Mouse (Mus musculus) hindbrain, embryonic 11.5 days (tissue): ENCODE results near the gene Aldh16a1. TPM values are rescaled to one million over a fixed set of nuclear protein-coding genes. Genes with fewer than 3 reads are reported as not detected.
A peak's percentile ranks its signal among the peaks of the same experiment; 100 is the strongest.

Source experiments
- ATAC-seq: fragments of 200-750 bp; cut with Nextera tagmentation; 2 replicates; pipeline ENCODE4 v1.8.0; 2017; ENCODE audit warnings: mild to moderate bottlenecking, moderate TSS enrichment, moderate library complexity; ENCODE audit not compliant: low FRiP score
- DNase-seq: peaks from one replicate; pipeline ENCODE4 v3.0.0-alpha.2; 2015; ENCODE audit warnings: low spot score
- H3K27ac ChIP-seq: fragments of 300-500 bp; sonication (generic); 2 replicates; pipeline ENCODE4 v1.5.1; 2014; ENCODE audit warnings: mild to moderate bottlenecking, low read depth, low read length
- H3K27me3 ChIP-seq: fragments of 300-500 bp; sonication (generic); 2 replicates; pipeline ENCODE4 v1.6.1; 2014; ENCODE audit warnings: mild to moderate bottlenecking, low read length, moderate library complexity, mixed read lengths; ENCODE audit not compliant: control insufficient read depth, insufficient read depth
- H3K36me3 ChIP-seq: fragments of 300-500 bp; sonication (generic); 2 replicates; pipeline ENCODE4 v1.6.1; 2014; ENCODE audit warnings: mild to moderate bottlenecking, low read length, moderate library complexity, mixed read lengths; ENCODE audit not compliant: control insufficient read depth, insufficient read depth
- H3K4me1 ChIP-seq: fragments of 300-500 bp; sonication (generic); replicated peaks from 2 replicates; pipeline ENCODE4 v1.6.1; 2014; ENCODE audit warnings: low read length, mixed read lengths; ENCODE audit not compliant: control insufficient read depth, insufficient read depth
- H3K4me2 ChIP-seq: fragments of 300-500 bp; sonication (generic); replicated peaks from 2 replicates; pipeline ENCODE4 v1.6.1; 2014; ENCODE audit warnings: mild to moderate bottlenecking, low read depth, low read length
- H3K4me3 ChIP-seq: fragments of 300-500 bp; sonication (generic); 2 replicates; pipeline ENCODE4 v1.5.1; 2014; ENCODE audit warnings: low read depth, low read length
- H3K9ac ChIP-seq: fragments of 300-500 bp; sonication (generic); 2 replicates; pipeline ENCODE4 v1.6.1; 2014; ENCODE audit warnings: low read depth, low read length
- H3K9me3 ChIP-seq: fragments of 300-500 bp; sonication (generic); 2 replicates; pipeline ENCODE4 v1.6.1; 2016; ENCODE audit warnings: low read length; ENCODE audit not compliant: control insufficient read depth
- WGBS: fragments of 180-500 bp; shearing (Covaris S2); extraction: QIAGEN DNeasy Blood & Tissue Kit; methylation state at CpG from one replicate; pipeline ENCODE4 v1.1.7; 2014; 5-methylcytosine and 5-hydroxymethylcytosine counted together
- polyA plus RNA-seq: library from polyadenylated mRNA; unstranded; fragments of >200 nt; fragmentation: Nextera tagmentation; extraction: Ambion mirVana; gene quantifications from 2 replicates; pipeline ENCODE4 v1.2.1, GENCODE M21; 2014

Gene Aldh16a1
- polyA plus RNA-seq, 1 experiment from 2014 or later = 28.6 TPM

DNA sequence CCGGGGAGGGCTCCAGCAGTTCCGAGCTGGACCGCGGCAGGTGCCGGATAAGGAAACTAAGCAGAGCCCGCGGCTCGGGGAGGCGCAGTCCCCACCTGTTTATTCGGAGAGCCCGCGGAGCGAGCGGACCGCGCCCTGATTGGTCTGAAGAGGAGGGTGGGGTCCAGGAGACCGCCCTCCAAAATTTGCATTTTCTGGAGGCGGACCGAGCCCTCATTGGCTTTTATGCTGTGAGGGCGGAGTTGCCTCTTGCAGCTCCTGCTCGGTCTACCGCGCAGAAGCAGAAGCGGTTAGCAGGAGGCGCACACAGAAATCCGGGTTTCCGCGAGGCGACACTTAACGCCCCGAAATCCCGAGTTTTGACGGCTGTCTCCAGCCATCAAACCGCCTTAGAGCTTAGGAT lies 27.8 kb upstream of the Aldh16a1 start:
- Histone ChIP-seq H3K9ac (no peak overlapping the region), H3K27ac (no peak overlapping the region)
- WGBS = under 1% methylated on average over 34 of the region's 34 CpGs

GRCm38 (mm10) chr7:45181540-45181939 lies 27.2 kb upstream of the Aldh16a1 start:
- peaks cover 78% of the 10 kb centered on the region for H3K27me3 ChIP-seq
- DNase-seq = peak; percentile 38
- H3K9ac ChIP-seq = no peak overlapping the region
- WGBS = 6% methylated on average over 32 of the region's 35 CpGs
- no peak overlapping the region for H3K27ac ChIP-seq
- ATAC-seq = no peak
- H3K4me3 ChIP-seq = 0 out of 2 replicates have a peak overlapping the region, but pooled peaks have one; percentile 0
- no peak overlapping the region; the same call in 1 of the 2 replicates for H3K4me2 ChIP-seq
- H3K4me1 ChIP-seq = peaks cover 3% of the 10 kb centered on the region; the same call in 1 of the 2 replicates
- no peaks in the 10 kb centered on the region for H3K36me3 ChIP-seq
- H3K9me3 ChIP-seq = no peaks in the 10 kb centered on the region

More for the DNA sequence above, 27.8 kb upstream of the Aldh16a1 start:
- DNase-seq (peak; percentile 83), ATAC-seq (peak; percentile 78)
- H3K36me3 ChIP-seq = no peaks in the 10 kb centered on the region
- H3K27me3 ChIP-seq = peaks cover 71% of the 10 kb centered on the region
- no peaks in the 10 kb centered on the region for H3K9me3 ChIP-seq
- peaks cover 3% of the 10 kb centered on the region; the same call in 1 of the 2 replicates for H3K4me1 ChIP-seq
- H3K4me2 ChIP-seq = peak overlapping the region; percentile 24
- H3K4me3 ChIP-seq = peak overlapping the region; percentile 8

- no peak for DNase-seq
- no peaks in the 10 kb centered on the region for H3K36me3 ChIP-seq
- peaks cover 83% of the 10 kb centered on the region for H3K27me3 ChIP-seq
- H3K9ac ChIP-seq = no peak within 1 kb of the TSS
- H3K4me1 ChIP-seq = peaks cover 3% of the 10 kb centered on the region; the same call in 1 of the 2 replicates
- no peak within 1 kb of the TSS; the same call in 1 of the 2 replicates for H3K4me2 ChIP-seq
- H3K4me3 ChIP-seq = 0 out of 2 replicates have a peak within 1 kb of the TSS, but pooled peaks have one; percentile 0
- no peaks in the 10 kb centered on the region for H3K9me3 ChIP-seq
- 22% methylated on average over 17 of the region's 20 CpGs for WGBS
- no peak for ATAC-seq
- H3K27ac ChIP-seq = no peak within 1 kb of the TSS
These were observed 26.6 kb upstream of the Aldh16a1 start, which contains the start of gene Pth2 for GRCm38 (mm10) chr7:45180896-45181477. Pth2 (plus strand) TSS chr7:45180995.

- H3K4me2 ChIP-seq = no peak within 1 kb of the TSS
- H3K27ac ChIP-seq = no peak within 1 kb of the TSS
- 27% methylated on average over 7 of the region's 7 CpGs for WGBS
- DNase-seq = no peak
- peaks cover 97% of the 10 kb centered on the region for H3K27me3 ChIP-seq
- no peak for ATAC-seq
- H3K9me3 ChIP-seq = no peaks in the 10 kb centered on the region
- peaks cover 9% of the 10 kb centered on the region; the same call in 1 of the 2 replicates for H3K4me1 ChIP-seq
- H3K4me3 ChIP-seq = no peak within 1 kb of the TSS
- no peak within 1 kb of the TSS for H3K9ac ChIP-seq
- no peaks in the 10 kb centered on the region for H3K36me3 ChIP-seq
These were observed 25.1 kb upstream of the Aldh16a1 start, which contains the start of gene Gfy for GRCm38 (mm10) chr7:45179469-45179868. Gfy (minus strand) TSS chr7:45179569.

GRCm38 (mm10) chr7:45178550-45178949 lies 24.2 kb upstream of the Aldh16a1 start:
- H3K4me3 ChIP-seq = no peak overlapping the region
- H3K9ac ChIP-seq = no peak overlapping the region
- H3K27ac ChIP-seq = no peak overlapping the region
- no peaks in the 10 kb centered on the region for H3K9me3 ChIP-seq
- peaks cover 96% of the 10 kb centered on the region for H3K27me3 ChIP-seq
- peaks cover 9% of the 10 kb centered on the region; the same call in 1 of the 2 replicates for H3K4me1 ChIP-seq
- ATAC-seq (no peak), DNase-seq (no peak)
- H3K4me2 ChIP-seq = no peak overlapping the region
- H3K36me3 ChIP-seq = no peaks in the 10 kb centered on the region
- WGBS = 24% methylated on average over 7 of the region's 7 CpGs

GRCm38 (mm10) chr7:45176356-45176755 lies 22.0 kb upstream of the Aldh16a1 start:
- 0% methylated on average over 24 of the region's 31 CpGs for WGBS
- no peak for ATAC-seq
- H3K9ac ChIP-seq = no peak overlapping the region
- DNase-seq = no peak
- H3K4me3 ChIP-seq = no peak overlapping the region
- H3K4me1 ChIP-seq = peaks cover 6% of the 10 kb centered on the region; the same call in 1 of the 2 replicates
- H3K9me3 ChIP-seq = 0 out of 2 replicates have a peak, but pooled peaks cover 3% of the 10 kb centered on the region
- no peak overlapping the region for H3K4me2 ChIP-seq
- peaks cover 78% of the 10 kb centered on the region for H3K27me3 ChIP-seq
- no peaks in the 10 kb centered on the region for H3K36me3 ChIP-seq
- no peak overlapping the region for H3K27ac ChIP-seq

- no peak for ATAC-seq
These were observed 21.5 kb upstream of the Aldh16a1 start for GRCm38 (mm10) chr7:45175929-45176328.

GRCm38 (mm10) chr7:45175398-45175797 lies 21.0 kb upstream of the Aldh16a1 start:
- no peak for ATAC-seq
- DNase-seq = peak; percentile 46
- H3K4me3 ChIP-seq = no peak overlapping the region
- H3K4me1 ChIP-seq = peaks cover 6% of the 10 kb centered on the region; the same call in 1 of the 2 replicates
- H3K9ac ChIP-seq = no peak overlapping the region
- peaks cover 73% of the 10 kb centered on the region for H3K27me3 ChIP-seq
- H3K9me3 ChIP-seq = peaks cover 3% of the 10 kb centered on the region; the same call in 1 of the 2 replicates
- WGBS = 2% methylated on average over 13 of the region's 13 CpGs
- H3K4me2 ChIP-seq = no peak overlapping the region
- no peaks in the 10 kb centered on the region for H3K36me3 ChIP-seq
- no peak overlapping the region for H3K27ac ChIP-seq

More at GRCm38 (mm10) chr7:45175929-45176328, 21.5 kb upstream of the Aldh16a1 start:
- Histone ChIP-seq H3K27ac (no peak overlapping the region), H3K4me1 (peaks cover 6% of the 10 kb centered on the region; the same call in 1 of the 2 replicates), H3K9me3 (0 out of 2 replicates have a peak, but pooled peaks cover 3% of the 10 kb centered on the region), H3K4me2 (no peak overlapping the region), H3K4me3 (no peak overlapping the region), H3K27me3 (peaks cover 76% of the 10 kb centered on the region), H3K36me3 (no peaks in the 10 kb centered on the region), H3K9ac (no peak overlapping the region)
- no peak for DNase-seq
- WGBS = 2% methylated on average over 22 of the region's 23 CpGs
